In genomic region chr4:123427900-123428684, GRCm38 (mm10) we compare ENCODE assay signal across 18 mouse cellular contexts.
DNase-seq lines count a peak whose midpoint lies in the region; ATAC-seq and TF ChIP-seq lines count a peak whose summit lies in the region.
"Had no signal": no experiment of that assay in that cellular context is flagged by ENCODE, and none has a peak within 500 bp of the region (broad histone marks: within the 10 kb centered on the region; RNA-seq: fewer than 3 reads in every experiment).

No protein-coding gene starts in this region.

- H3K4me3 ChIP-seq in embryonic facial prominence, embryonic 15.5 days (replicated peaks): no peak overlapping the region
- no peak overlapping the region for H3K4me3 ChIP-seq in embryonic facial prominence, embryonic 10.5 days
- H3K4me3 ChIP-seq in heart, postnatal 0 days (ENCODE audit: low read depth, low read length): no peak overlapping the region
- no peak overlapping the region for H3K4me3 ChIP-seq in liver, adult 2 months (ENCODE audit: insufficient read depth, low read depth, low read length)
- H3K4me3 ChIP-seq: limb, embryonic 15.5 days; midbrain, embryonic 12.5 days had no signal

- 88% methylated on average over 5 of the region's 5 CpGs for WGBS in embryonic facial prominence, embryonic 15.5 days
- WGBS in embryonic facial prominence, embryonic 10.5 days: 91% methylated on average over 5 of the region's 5 CpGs
- WGBS in heart, postnatal 0 days: 33% methylated on average over 5 of the region's 5 CpGs
- WGBS in liver, adult 2 months: 29% methylated on average over 5 of the region's 5 CpGs

- DNase-seq in embryonic facial prominence, embryonic 10.5 days (ENCODE audit: low spot score): no peak
- DNase-seq in heart, postnatal 0 days (ENCODE audit: low spot score): peak; percentile 42
- DNase-seq in heart, adult 8-10 months (ENCODE audit: low spot score): no peak
- peak; percentile 82 for DNase-seq in liver, adult 2 months (ENCODE audit: extremely low read depth, low read depth, low spot score)
- no peak for DNase-seq in liver
- DNase-seq in urinary bladder, postnatal 4 days (ENCODE audit: low spot score in 2 of 2): no peak
- DNase-seq: adrenal gland, postnatal 10 days; cerebellum, adult 9-10 months; gastrocnemius, postnatal 25 days; kidney, postnatal 4 days; lung, postnatal 14 days; right cerebral cortex, postnatal 14 days; thymus, postnatal 36 days had no signal

- H3K4me2 ChIP-seq in embryonic facial prominence, embryonic 15.5 days (replicated peaks): no peak overlapping the region
- H3K4me2 ChIP-seq in heart, postnatal 0 days (ENCODE audit: low read depth, low read length): peak overlapping the region; percentile 33; the same call in 1 of the 2 replicates
- H3K4me2 ChIP-seq: limb, embryonic 15.5 days; midbrain, embryonic 12.5 days had no signal

- H3K9me3 ChIP-seq in embryonic facial prominence, embryonic 15.5 days (replicated peaks): no peaks in the 10 kb centered on the region
- no peaks in the 10 kb centered on the region for H3K9me3 ChIP-seq in embryonic facial prominence, embryonic 10.5 days
- H3K9me3 ChIP-seq in heart, postnatal 0 days (replicated peaks; ENCODE audit: control insufficient read depth, low read length): no peaks in the 10 kb centered on the region
- H3K9me3 ChIP-seq: limb, embryonic 15.5 days; midbrain, embryonic 12.5 days had no signal

- peaks cover 10% of the 10 kb centered on the region for H3K79me2 ChIP-seq in liver, adult 2 months (ENCODE audit: control insufficient read depth, insufficient read depth, low read length)

- H3K27me3 ChIP-seq in embryonic facial prominence, embryonic 15.5 days: no peaks in the 10 kb centered on the region
- H3K27me3 ChIP-seq in embryonic facial prominence, embryonic 10.5 days (replicated peaks; ENCODE audit: low read depth, poor library complexity, severe bottlenecking): no peaks in the 10 kb centered on the region
- no peaks in the 10 kb centered on the region for H3K27me3 ChIP-seq in heart, postnatal 0 days (ENCODE audit: control insufficient read depth, insufficient read depth, low read length)
- no peaks in the 10 kb centered on the region for H3K27me3 ChIP-seq in liver, adult 2 months (ENCODE audit: control insufficient read depth, insufficient read depth, low read length)
- H3K27me3 ChIP-seq: limb, embryonic 15.5 days; midbrain, embryonic 12.5 days had no signal

- TF ChIP-seq POLR2A in liver, adult 2 months (IDR thresholded peaks at IDR 0.05; ENCODE audit: extremely low read depth, insufficient read depth, low read length): no peak

- peaks cover 29% of the 10 kb centered on the region for H3K36me3 ChIP-seq in embryonic facial prominence, embryonic 15.5 days
- peaks cover 72% of the 10 kb centered on the region for H3K36me3 ChIP-seq in embryonic facial prominence, embryonic 10.5 days (replicated peaks)
- H3K36me3 ChIP-seq in heart, postnatal 0 days (replicated peaks; ENCODE audit: control insufficient read depth, insufficient read depth, low read length): peaks cover 28% of the 10 kb centered on the region
- peaks cover 25% of the 10 kb centered on the region for H3K36me3 ChIP-seq in liver, adult 2 months (ENCODE audit: control insufficient read depth, insufficient read depth, low read length)

- TF ChIP-seq CTCF in heart, postnatal 0 days (IDR thresholded peaks at IDR 0.05; ENCODE audit: low read depth): no peak
- no peak for TF ChIP-seq CTCF in liver, adult 2 months (IDR thresholded peaks at IDR 0.05; ENCODE audit: low read depth, low read length)

- H3K27ac ChIP-seq in embryonic facial prominence, embryonic 15.5 days (replicated peaks): 0 out of 2 replicates have a peak overlapping the region, but pooled peaks have one; percentile 22
- H3K27ac ChIP-seq in embryonic facial prominence, embryonic 10.5 days (replicated peaks): no peak overlapping the region
- H3K27ac ChIP-seq in heart, postnatal 0 days (ENCODE audit: low read depth): peak overlapping the region; percentile 90
- H3K27ac ChIP-seq in liver, adult 2 months (replicated peaks; ENCODE audit: insufficient read depth, low read depth, low read length): peak overlapping the region; percentile 34
- H3K27ac ChIP-seq: limb, embryonic 15.5 days; midbrain, embryonic 12.5 days had no signal

- H3K9ac ChIP-seq in embryonic facial prominence, embryonic 15.5 days: no peak overlapping the region
- H3K9ac ChIP-seq in heart, postnatal 0 days (replicated peaks; ENCODE audit: low read depth, low read length): no peak overlapping the region
- no peak overlapping the region for H3K9ac ChIP-seq in liver, adult 2 months (ENCODE audit: low read depth, low read length)
- H3K9ac ChIP-seq: limb, embryonic 15.5 days; midbrain, embryonic 12.5 days had no signal

- ATAC-seq in embryonic facial prominence, embryonic 15.5 days (ENCODE audit: insufficient number of reproducible peaks, low FRiP score, low TSS enrichment, low read depth): no peak
- ATAC-seq in heart, postnatal 0 days (ENCODE audit: insufficient read depth, low read depth): no peak
- 0 out of 2 replicates have a peak, but pooled peaks have one; percentile 49 for ATAC-seq in erythroblast, adult 5-6 weeks (replicated peaks; ENCODE audit: low FRiP score, poor library complexity, severe bottlenecking)
- ATAC-seq: hindbrain, embryonic 16.5 days had no signal

- H3K4me1 ChIP-seq in embryonic facial prominence, embryonic 15.5 days: peaks cover 13% of the 10 kb centered on the region
- H3K4me1 ChIP-seq in embryonic facial prominence, embryonic 10.5 days: peaks cover 4% of the 10 kb centered on the region; the same call in 1 of the 2 replicates
- peaks cover 58% of the 10 kb centered on the region for H3K4me1 ChIP-seq in heart, postnatal 0 days (ENCODE audit: control insufficient read depth, insufficient read depth)
- peaks cover 32% of the 10 kb centered on the region for H3K4me1 ChIP-seq in liver, adult 2 months (ENCODE audit: control insufficient read depth, insufficient read depth, low read length)
- H3K4me1 ChIP-seq: midbrain, embryonic 12.5 days had no signal

- TF ChIP-seq EP300 in heart, postnatal 0 days (IDR thresholded peaks at IDR 0.05; ENCODE audit: low read depth): no peak

Comparison
In these comparisons a context has a peak if more than half of its experiments do, and no peak if none do; other contexts are left out.
1. DNase-seq: peak in heart, postnatal 0 days (single experiment) and liver, adult 2 months (single experiment); none in embryonic facial prominence, embryonic 10.5 days (single experiment), heart, adult 8-10 months (single experiment), liver (single experiment) and urinary bladder, postnatal 4 days (0 of 2).